Mouse (Mus musculus) small intestine, adult 2 months (tissue): ENCODE measurements around the gene Rarb.

Source experiments
- CTCF ChIP-seq: fragments of 200-500 bp; IDR thresholded peaks from 2 replicates; pipeline ENCODE4 v1.5.1; 2012; ENCODE audit warnings: low read depth, mild to moderate bottlenecking, control low read depth, inconsistent platforms, low read length, moderate library complexity, mixed read lengths; ENCODE audit not compliant: insufficient replicate concordance, insufficient read length; ENCODE audit errors: extremely low read depth
- POLR2A ChIP-seq: fragments of 200-500 bp; IDR thresholded peaks from 2 replicates; pipeline ENCODE4 v1.6.1; 2012; ENCODE audit warnings: low read depth, mild to moderate bottlenecking, control low read depth, inconsistent platforms, low read length, moderate library complexity

GRCm38 (mm10) chr14:16589139-16589538 is 229.8 kb downstream of the Rarb start:
- TF ChIP-seq CTCF (no peak), POLR2A (no peak)
